Mouse (Mus musculus): Measurements from ENCODE around the gene Cdk12.

DNA sequence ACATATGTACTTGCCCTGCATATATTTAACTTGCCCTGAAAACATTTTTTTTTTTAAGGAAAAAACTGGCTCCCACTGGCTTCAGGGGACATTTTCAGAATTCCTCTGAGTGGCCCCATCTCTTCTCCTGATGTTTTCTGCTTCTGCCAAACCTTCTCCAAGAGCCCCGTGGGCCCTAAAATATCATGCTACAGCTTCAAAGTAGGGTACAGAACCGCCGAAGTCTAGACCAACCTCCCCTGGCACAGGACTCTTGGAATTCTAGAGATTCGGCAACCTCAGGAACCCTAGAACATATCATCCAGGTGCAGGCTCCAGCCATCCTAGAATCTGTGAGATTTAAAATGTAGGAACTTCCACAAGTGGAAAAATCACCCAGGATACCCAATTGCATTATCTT is 116.7 kb downstream of the Cdk12 start:
- no peak for TF ChIP-seq CTCF (IDR thresholded peaks at IDR 0.05; ENCODE audit: low read depth, low read length)
- TF ChIP-seq POLR2A (IDR thresholded peaks at IDR 0.05; ENCODE audit: borderline replicate concordance, low read depth, low read length), result no peak

All from bone marrow macrophage, adult 2 months (primary cell).